Mouse (Mus musculus) intestine, embryonic 15.5 days (tissue): ENCODE measurements around the gene Acer3. TPM values are rescaled to one million over a fixed set of nuclear protein-coding genes. Genes with fewer than 3 reads are reported as not detected.

Source experiments
- ATAC-seq: fragments of 200-750 bp; cut with Nextera tagmentation; 2 replicates; pipeline ENCODE4 v1.8.0; 2017; ENCODE audit warnings: moderate TSS enrichment, moderate library complexity
- H3K27ac ChIP-seq: fragments of 300-500 bp; sonication (generic); 2 replicates; pipeline ENCODE4 v1.5.1; 2015; ENCODE audit warnings: mild to moderate bottlenecking, inconsistent platforms
- H3K27me3 ChIP-seq: fragments of 300-500 bp; sonication (generic); replicated peaks from 2 replicates; pipeline ENCODE4 v1.6.1; 2015; ENCODE audit warnings: inconsistent platforms
- H3K36me3 ChIP-seq: fragments of 300-500 bp; sonication (generic); 2 replicates; pipeline ENCODE4 v1.6.1; 2015; ENCODE audit warnings: inconsistent platforms
- H3K4me1 ChIP-seq: fragments of 300-500 bp; sonication (generic); replicated peaks from 2 replicates; pipeline ENCODE4 v1.6.1; 2015; ENCODE audit warnings: inconsistent platforms
- H3K4me2 ChIP-seq: fragments of 300-500 bp; sonication (generic); replicated peaks from 2 replicates; pipeline ENCODE4 v1.6.1; 2015; ENCODE audit warnings: mild to moderate bottlenecking, inconsistent platforms
- H3K4me3 ChIP-seq: fragments of 300-500 bp; sonication (generic); replicated peaks from 2 replicates; pipeline ENCODE4 v1.5.1; 2015; ENCODE audit warnings: inconsistent platforms
- H3K9ac ChIP-seq: fragments of 300-500 bp; sonication (generic); 2 replicates; pipeline ENCODE4 v1.6.1; 2015; ENCODE audit warnings: inconsistent platforms
- H3K9me3 ChIP-seq: fragments of 300-500 bp; sonication (generic); 2 replicates; pipeline ENCODE4 v1.6.1; 2016; ENCODE audit warnings: inconsistent platforms
- WGBS: fragments of 180-500 bp; shearing (Covaris S2); methylation state at CpG from one replicate; pipeline ENCODE4 v1.1.7; 2015; 5-methylcytosine and 5-hydroxymethylcytosine counted together
- polyA plus RNA-seq: library from polyadenylated mRNA; unstranded; fragments of >200 nt; fragmentation: Nextera tagmentation; extraction: Ambion mirVana; gene quantifications from 2 replicates; pipeline ENCODE4 v1.2.1, GENCODE M21; 2015

The Acer3 gene
- polyA plus RNA-seq, 1 experiment from 2014 or later: 20.5 TPM

- WGBS: 55% methylated on average over 4 of the region's 4 CpGs
- Histone ChIP-seq H3K4me2 (no peak overlapping the region), H3K36me3 (no peaks in the 10 kb centered on the region), H3K4me1 (no peaks in the 10 kb centered on the region), H3K27me3 (no peaks in the 10 kb centered on the region), H3K9ac (no peak overlapping the region), H3K27ac (no peak overlapping the region), H3K9me3 (no peaks in the 10 kb centered on the region), H3K4me3 (no peak overlapping the region)
- ATAC-seq: no peak
Measured at GRCm38 (mm10) chr7:98202946-98203345, 118.1 kb downstream of the Acer3 start.

- no peak overlapping the region for H3K27ac ChIP-seq
- peak; percentile 71 for ATAC-seq
- no peaks in the 10 kb centered on the region for H3K4me1 ChIP-seq
- no peak overlapping the region for H3K4me2 ChIP-seq
- H3K27me3 ChIP-seq: no peaks in the 10 kb centered on the region
- H3K9me3 ChIP-seq: no peaks in the 10 kb centered on the region
- H3K36me3 ChIP-seq: no peaks in the 10 kb centered on the region
- H3K4me3 ChIP-seq: no peak overlapping the region
- 65% methylated on average over 5 of the region's 5 CpGs for WGBS
- H3K9ac ChIP-seq: no peak overlapping the region
Measured at GRCm38 (mm10) chr7:98201493-98202028, 119.4 kb downstream of the Acer3 start.

- no peak for ATAC-seq
Measured at GRCm38 (mm10) chr7:98200396-98200795, 120.6 kb downstream of the Acer3 start.

GRCm38 (mm10) chr7:98199381-98199780 is 121.6 kb downstream of the Acer3 start, which contains the start of gene B3gnt6:
TSS of gene B3gnt6 (minus strand) at chr7:98199481.
- Histone ChIP-seq H3K36me3 (no peaks in the 10 kb centered on the region), H3K4me1 (peaks cover 7% of the 10 kb centered on the region), H3K27ac (no peak within 1 kb of the TSS), H3K9me3 (no peaks in the 10 kb centered on the region), H3K4me3 (no peak within 1 kb of the TSS), H3K27me3 (peaks cover 11% of the 10 kb centered on the region), H3K9ac (no peak within 1 kb of the TSS), H3K4me2 (no peak within 1 kb of the TSS)
- 86% methylated on average over 4 of the region's 4 CpGs for WGBS
- no peak for ATAC-seq

More at GRCm38 (mm10) chr7:98200396-98200795, 120.6 kb downstream of the Acer3 start:
- Histone ChIP-seq H3K27me3 (peaks cover 4% of the 10 kb centered on the region; the same call in 1 of the 2 replicates), H3K4me3 (no peak overlapping the region), H3K27ac (no peak overlapping the region), H3K4me1 (no peaks in the 10 kb centered on the region), H3K9me3 (no peaks in the 10 kb centered on the region), H3K4me2 (no peak overlapping the region), H3K9ac (no peak overlapping the region), H3K36me3 (no peaks in the 10 kb centered on the region)
- WGBS: 93% methylated on average over 3 of the region's 3 CpGs

GRCm38 (mm10) chr7:98195151-98195801 is 125.7 kb downstream of the Acer3 start:
- Histone ChIP-seq H3K36me3 (no peaks in the 10 kb centered on the region), H3K9ac (no peak overlapping the region), H3K9me3 (no peaks in the 10 kb centered on the region), H3K27me3 (peaks cover 28% of the 10 kb centered on the region), H3K4me1 (peaks cover 22% of the 10 kb centered on the region), H3K4me3 (no peak overlapping the region), H3K27ac (no peak overlapping the region), H3K4me2 (no peak overlapping the region)
- WGBS: 21% methylated on average over 10 of the region's 10 CpGs
- peak; percentile 60 for ATAC-seq

GRCm38 (mm10) chr7:98194026-98194792 is 126.8 kb downstream of the Acer3 start:
- Histone ChIP-seq H3K27me3 (peaks cover 28% of the 10 kb centered on the region), H3K4me1 (peaks cover 22% of the 10 kb centered on the region), H3K4me2 (peak overlapping the region; percentile 81), H3K4me3 (peak overlapping the region; percentile 38), H3K36me3 (no peaks in the 10 kb centered on the region), H3K9ac (peak overlapping the region; percentile 8; the same call in 1 of the 2 replicates), H3K9me3 (no peaks in the 10 kb centered on the region), H3K27ac (no peak overlapping the region)
- ATAC-seq: peak; percentile 38
- WGBS: 1% methylated on average over 60 of the region's 61 CpGs

GRCm38 (mm10) chr7:98193515-98194025 is 127.4 kb downstream of the Acer3 start:
- peak; percentile 35 for ATAC-seq
- H3K27ac ChIP-seq: no peak overlapping the region
- peak overlapping the region; percentile 38 for H3K4me3 ChIP-seq
- H3K9ac ChIP-seq: no peak overlapping the region; the same call in 1 of the 2 replicates
- H3K36me3 ChIP-seq: no peaks in the 10 kb centered on the region
- 4% methylated on average over 36 of the region's 36 CpGs for WGBS
- peak overlapping the region; percentile 81 for H3K4me2 ChIP-seq
- H3K4me1 ChIP-seq: peaks cover 22% of the 10 kb centered on the region
- peaks cover 28% of the 10 kb centered on the region for H3K27me3 ChIP-seq
- H3K9me3 ChIP-seq: no peaks in the 10 kb centered on the region

- peaks cover 22% of the 10 kb centered on the region for H3K4me1 ChIP-seq
- H3K36me3 ChIP-seq: no peaks in the 10 kb centered on the region
- peaks cover 28% of the 10 kb centered on the region for H3K27me3 ChIP-seq
- H3K27ac ChIP-seq: no peak overlapping the region
- no peaks in the 10 kb centered on the region for H3K9me3 ChIP-seq
- no peak for ATAC-seq
- 64% methylated on average over 17 of the region's 17 CpGs for WGBS
- H3K9ac ChIP-seq: no peak overlapping the region
- H3K4me2 ChIP-seq: no peak overlapping the region
- H3K4me3 ChIP-seq: no peak overlapping the region
Measured at GRCm38 (mm10) chr7:98191571-98192250, 129.3 kb downstream of the Acer3 start.

- Histone ChIP-seq H3K27me3 (peaks cover 25% of the 10 kb centered on the region), H3K4me3 (no peak overlapping the region), H3K9me3 (no peaks in the 10 kb centered on the region), H3K4me2 (no peak overlapping the region), H3K9ac (no peak overlapping the region), H3K36me3 (no peaks in the 10 kb centered on the region), H3K4me1 (peaks cover 22% of the 10 kb centered on the region), H3K27ac (no peak overlapping the region)
- ATAC-seq: no peak
- WGBS: 90% methylated on average over 1 of the region's 1 CpGs
Measured at GRCm38 (mm10) chr7:98190578-98190977, 130.4 kb downstream of the Acer3 start.

- peaks cover 17% of the 10 kb centered on the region for H3K4me1 ChIP-seq
- H3K9me3 ChIP-seq: no peaks in the 10 kb centered on the region
- H3K27me3 ChIP-seq: peaks cover 21% of the 10 kb centered on the region
- H3K4me3 ChIP-seq: no peak overlapping the region
- 15% methylated on average over 3 of the region's 3 CpGs for WGBS
- no peak overlapping the region for H3K4me2 ChIP-seq
- no peak overlapping the region for H3K27ac ChIP-seq
- H3K9ac ChIP-seq: no peak overlapping the region
- H3K36me3 ChIP-seq: no peaks in the 10 kb centered on the region
- no peak for ATAC-seq
Measured at GRCm38 (mm10) chr7:98189745-98190144, 131.3 kb downstream of the Acer3 start.

- peaks cover 10% of the 10 kb centered on the region for H3K27me3 ChIP-seq
- no peak overlapping the region for H3K4me3 ChIP-seq
- H3K4me2 ChIP-seq: no peak overlapping the region
- no peak overlapping the region for H3K27ac ChIP-seq
- H3K9ac ChIP-seq: no peak overlapping the region
- ATAC-seq: no peak
- peaks cover 8% of the 10 kb centered on the region for H3K4me1 ChIP-seq
- H3K9me3 ChIP-seq: no peaks in the 10 kb centered on the region
- WGBS: 86% methylated on average over 2 of the region's 2 CpGs
- no peaks in the 10 kb centered on the region for H3K36me3 ChIP-seq
Measured at GRCm38 (mm10) chr7:98188680-98189079, 132.3 kb downstream of the Acer3 start.

- ATAC-seq: no peak
- H3K9ac ChIP-seq: no peak overlapping the region
- 91% methylated on average over 2 of the region's 2 CpGs for WGBS
Measured at GRCm38 (mm10) chr7:98188238-98188637, 132.8 kb downstream of the Acer3 start.

More at GRCm38 (mm10) chr7:98188238-98188637, 132.8 kb downstream of the Acer3 start:
- Histone ChIP-seq H3K27ac (no peak overlapping the region), H3K36me3 (no peaks in the 10 kb centered on the region), H3K4me1 (peaks cover 3% of the 10 kb centered on the region), H3K4me2 (no peak overlapping the region), H3K9me3 (no peaks in the 10 kb centered on the region), H3K4me3 (no peak overlapping the region), H3K27me3 (peaks cover 6% of the 10 kb centered on the region)
